Mouse (Mus musculus) heart, adult 2 months (tissue): ENCODE measurements around the gene Ank3.

Source experiments
- CTCF ChIP-seq: fragments of 200-600 bp; IDR thresholded peaks from 2 replicates; pipeline ENCODE4 v1.8.1; 2022; ENCODE audit warnings: antibody characterized with exemption, mild to moderate bottlenecking, moderate library complexity
- EP300 ChIP-seq: fragments of 200-500 bp; IDR thresholded peaks from 2 replicates; pipeline ENCODE4 v1.6.1; 2011; ENCODE audit warnings: low read depth, low read length, control low read depth; ENCODE audit not compliant: insufficient read depth
- POLR2A ChIP-seq: fragments of 200-500 bp; IDR thresholded peaks from 2 replicates; pipeline ENCODE4 v1.6.1; 2011; ENCODE audit warnings: mild to moderate bottlenecking, low read depth, low read length, control low read depth; ENCODE audit not compliant: insufficient read depth

DNA sequence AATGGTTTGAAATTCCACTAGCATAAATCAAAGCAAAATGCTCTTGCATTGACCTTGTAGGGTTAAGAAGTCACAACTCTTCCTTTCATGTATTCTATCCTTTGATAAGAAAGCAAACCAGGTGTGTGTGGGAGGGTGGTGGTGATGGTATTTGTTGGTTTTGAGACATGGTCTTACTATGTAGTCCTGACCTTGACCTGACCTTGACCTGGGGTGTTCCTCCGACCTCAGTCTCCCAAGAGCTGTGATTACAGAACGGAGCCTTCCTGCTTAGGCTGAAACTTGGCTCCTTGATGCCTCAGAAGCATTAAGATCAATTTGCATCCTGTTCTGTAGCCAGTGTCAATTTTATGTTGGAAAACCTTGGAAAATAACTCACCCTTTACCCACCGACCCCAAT is 397.1 kb downstream of the Ank3 start:
- TF ChIP-seq EP300 (no peak), POLR2A (no peak), CTCF (no peak)
